Mouse (Mus musculus): ENCODE results near the gene Gpx2. TPM values are rescaled to one million over a fixed set of nuclear protein-coding genes. Genes with fewer than 3 reads are reported as not detected.

Gene Gpx2
- polyA plus RNA-seq, 1 experiment = not detected

DNA sequence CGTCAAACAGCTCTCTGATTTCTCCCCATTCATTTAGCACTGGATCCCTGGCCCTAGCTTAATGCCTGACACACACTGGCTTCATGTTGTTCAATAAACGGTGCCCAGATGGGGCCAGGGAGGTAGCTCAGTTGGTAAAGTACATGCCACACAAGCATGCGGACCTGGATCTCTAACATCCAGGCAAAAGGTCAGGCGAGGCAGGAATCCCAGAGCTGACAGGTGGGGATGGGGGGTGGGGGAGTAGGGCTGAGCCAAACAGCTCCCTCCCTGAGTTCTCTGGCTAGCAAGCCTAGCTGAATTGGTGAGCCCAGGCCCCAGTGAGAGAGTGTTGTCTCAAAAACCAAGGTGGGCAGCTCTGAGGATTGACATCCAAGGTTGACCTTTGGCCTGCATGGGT, 21.8 kb upstream of the Gpx2 start:
- H3ac ChIP-seq (ENCODE audit: control insufficient read depth, insufficient read length) = no peak overlapping the region
- no peak for TF ChIP-seq SRF (IDR thresholded peaks at IDR 0.05; ENCODE audit: control insufficient read depth, insufficient read length, low read depth)
- no peak for TF ChIP-seq TCF12 (IDR thresholded peaks at IDR 0.05; ENCODE audit: insufficient read depth, poor library complexity, severe bottlenecking)
- no peak for TF ChIP-seq POLR2A (IDR thresholded peaks at IDR 0.05; ENCODE audit: insufficient read length, low read depth)
- TF ChIP-seq MYOD1 (IDR thresholded peaks at IDR 0.05; ENCODE audit: control insufficient read depth in 1 of 3, insufficient read length in 2 of 3, low read depth in 2 of 3) = no peak
- no peak for TF ChIP-seq MAX (IDR thresholded peaks at IDR 0.05; ENCODE audit: low read depth)
- no peak for TF ChIP-seq CEBPB (IDR thresholded peaks at IDR 0.05; ENCODE audit: insufficient read depth, poor library complexity, severe bottlenecking)
- TF ChIP-seq MYOG (IDR thresholded peaks at IDR 0.05; ENCODE audit: control insufficient read depth in 1 of 3, insufficient read depth in 1 of 3, insufficient read length in 2 of 3, low read depth in 2 of 3) = no peak
- no peak for TF ChIP-seq TCF3 (IDR thresholded peaks at IDR 0.05; ENCODE audit: insufficient read length, low read depth)
- H3K4me2 ChIP-seq (ENCODE audit: low read depth) = no peak overlapping the region
- H3K27me3 ChIP-seq (ENCODE audit: control insufficient read depth, insufficient read depth, insufficient read length) = peaks cover 10% of the 10 kb centered on the region
- H3K36me3 ChIP-seq (ENCODE audit: control insufficient read depth, insufficient read depth) = no peaks in the 10 kb centered on the region
- H3K79me2 ChIP-seq (ENCODE audit: control insufficient read depth, insufficient read depth) = no peaks in the 10 kb centered on the region
- H3K4me3 ChIP-seq = no peak overlapping the region

DNA sequence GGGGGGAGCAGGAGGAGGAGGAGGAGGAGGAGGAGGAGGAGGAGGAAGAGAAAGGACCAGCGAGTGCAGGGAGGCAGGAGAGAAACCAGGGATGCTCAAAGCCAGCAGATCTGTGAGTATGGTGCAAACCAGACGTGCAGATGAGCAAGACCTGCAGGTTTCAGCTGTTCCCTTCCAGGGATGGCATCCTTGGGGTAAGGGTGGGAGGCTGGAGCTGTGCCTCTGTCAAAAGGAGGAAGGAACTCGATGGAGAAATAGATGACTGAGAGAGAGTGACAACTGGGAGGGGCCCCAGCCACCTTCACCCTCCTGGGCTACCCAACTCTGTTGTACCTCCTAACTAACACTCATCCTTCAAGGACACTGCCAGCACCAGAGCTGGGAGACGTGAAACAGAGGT, 21.4 kb upstream of the Gpx2 start:
- Histone ChIP-seq H3ac (ENCODE audit: control insufficient read depth, insufficient read length) (no peak overlapping the region), H3K4me2 (ENCODE audit: low read depth) (no peak overlapping the region), H3K4me3 (no peak overlapping the region), H3K79me2 (ENCODE audit: control insufficient read depth, insufficient read depth) (no peaks in the 10 kb centered on the region), H3K27me3 (ENCODE audit: control insufficient read depth, insufficient read depth, insufficient read length) (peaks cover 6% of the 10 kb centered on the region), H3K36me3 (ENCODE audit: control insufficient read depth, insufficient read depth) (no peaks in the 10 kb centered on the region)
- no peak for TF ChIP-seq POLR2A (IDR thresholded peaks at IDR 0.05; ENCODE audit: insufficient read length, low read depth)
- no peak for TF ChIP-seq CEBPB (IDR thresholded peaks at IDR 0.05; ENCODE audit: insufficient read depth, poor library complexity, severe bottlenecking)
- TF ChIP-seq REST (IDR thresholded peaks at IDR 0.05; ENCODE audit: insufficient read depth, insufficient read length) = no peak
- no peak for TF ChIP-seq USF1 (IDR thresholded peaks at IDR 0.05; ENCODE audit: low read depth)
- no peak for TF ChIP-seq E2F4 (IDR thresholded peaks at IDR 0.05; ENCODE audit: insufficient read depth)
- TF ChIP-seq MYOD1 (IDR thresholded peaks at IDR 0.05; ENCODE audit: control insufficient read depth in 1 of 3, insufficient read length in 2 of 3, low read depth in 2 of 3) = no peak
- TF ChIP-seq TCF12 (IDR thresholded peaks at IDR 0.05; ENCODE audit: insufficient read depth, poor library complexity, severe bottlenecking) = no peak
- TF ChIP-seq MAX (IDR thresholded peaks at IDR 0.05; ENCODE audit: low read depth) = no peak
- TF ChIP-seq TCF3 (IDR thresholded peaks at IDR 0.05; ENCODE audit: insufficient read length, low read depth) = no peak
- TF ChIP-seq SRF (IDR thresholded peaks at IDR 0.05; ENCODE audit: control insufficient read depth, insufficient read length, low read depth) = no peak
- no peak for TF ChIP-seq MYOG (IDR thresholded peaks at IDR 0.05; ENCODE audit: control insufficient read depth in 1 of 3, insufficient read depth in 1 of 3, insufficient read length in 2 of 3, low read depth in 2 of 3)

DNA sequence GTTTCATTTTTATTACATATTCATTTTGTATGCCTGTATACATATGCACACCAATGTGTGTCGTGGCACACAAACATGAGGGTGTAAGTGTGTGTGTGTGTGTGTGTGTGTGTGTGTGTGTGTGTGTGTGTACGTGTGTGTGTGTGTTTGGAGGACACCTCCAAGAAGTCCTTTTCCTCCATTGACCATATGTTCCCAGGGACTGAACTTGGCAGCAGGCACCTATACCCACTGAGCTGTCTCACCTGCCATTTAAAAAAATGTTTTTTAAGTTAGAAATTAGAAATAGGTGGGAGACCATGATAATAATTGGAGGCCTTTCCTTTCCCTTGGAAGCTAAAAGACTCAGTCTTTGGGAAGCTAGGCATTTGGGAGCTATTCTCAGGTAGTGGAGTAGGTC, 18.8 kb upstream of the Gpx2 start:
- Histone ChIP-seq H3K79me2 (ENCODE audit: control insufficient read depth, insufficient read depth) (no peaks in the 10 kb centered on the region), H3K27me3 (ENCODE audit: control insufficient read depth, insufficient read depth, insufficient read length) (peaks cover 11% of the 10 kb centered on the region), H3ac (ENCODE audit: control insufficient read depth, insufficient read length) (no peak overlapping the region), H3K4me2 (ENCODE audit: low read depth) (no peak overlapping the region), H3K36me3 (ENCODE audit: control insufficient read depth, insufficient read depth) (no peaks in the 10 kb centered on the region), H3K4me3 (no peak overlapping the region)
- TF ChIP-seq SRF (IDR thresholded peaks at IDR 0.05; ENCODE audit: control insufficient read depth, insufficient read length, low read depth) (no peak), MYOD1 (IDR thresholded peaks at IDR 0.05; ENCODE audit: control insufficient read depth in 1 of 3, insufficient read length in 2 of 3, low read depth in 2 of 3) (no peak), E2F4 (IDR thresholded peaks at IDR 0.05; ENCODE audit: insufficient read depth) (no peak), MYOG (IDR thresholded peaks at IDR 0.05; ENCODE audit: control insufficient read depth in 1 of 3, insufficient read depth in 1 of 3, insufficient read length in 2 of 3, low read depth in 2 of 3) (no peak), CEBPB (IDR thresholded peaks at IDR 0.05; ENCODE audit: insufficient read depth, poor library complexity, severe bottlenecking) (no peak), POLR2AphosphoS2 (IDR thresholded peaks at IDR 0.05; ENCODE audit: insufficient read length, low read depth) (no peak), REST (IDR thresholded peaks at IDR 0.05; ENCODE audit: insufficient read depth, insufficient read length) (no peak)

DNA sequence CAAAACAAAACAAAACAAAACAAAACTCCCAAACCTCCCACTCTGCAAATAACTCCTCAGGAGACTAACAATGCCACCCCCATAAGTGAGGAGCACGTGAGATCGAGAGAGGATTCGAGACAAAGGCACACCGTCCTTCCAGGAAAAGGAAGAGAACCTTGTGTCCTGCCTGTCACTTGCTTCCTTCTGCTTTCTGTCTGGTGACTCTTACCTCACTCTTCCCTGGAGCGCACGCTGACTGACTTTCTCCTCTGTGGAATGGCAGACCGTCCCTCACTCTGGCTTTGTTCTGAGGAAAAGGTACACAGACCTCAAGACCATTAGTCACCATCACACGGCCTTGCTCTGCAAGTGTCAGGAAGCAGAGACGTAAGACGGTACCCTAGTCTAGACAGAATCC, 18.2 kb upstream of the Gpx2 start:
- Histone ChIP-seq H3K4me3 (no peak overlapping the region), H3K79me2 (ENCODE audit: control insufficient read depth, insufficient read depth) (no peaks in the 10 kb centered on the region), H3K27me3 (ENCODE audit: control insufficient read depth, insufficient read depth, insufficient read length) (peaks cover 11% of the 10 kb centered on the region), H3K4me2 (ENCODE audit: low read depth) (no peak overlapping the region), H3K36me3 (ENCODE audit: control insufficient read depth, insufficient read depth) (no peaks in the 10 kb centered on the region), H3ac (ENCODE audit: control insufficient read depth, insufficient read length) (no peak overlapping the region)
- no peak for TF ChIP-seq MYOG (IDR thresholded peaks at IDR 0.05; ENCODE audit: control insufficient read depth in 1 of 3, insufficient read depth in 1 of 3, insufficient read length in 2 of 3, low read depth in 2 of 3)
- no peak for TF ChIP-seq POLR2A (IDR thresholded peaks at IDR 0.05; ENCODE audit: insufficient read length, low read depth)
- no peak for TF ChIP-seq E2F4 (IDR thresholded peaks at IDR 0.05; ENCODE audit: insufficient read depth)
- no peak for TF ChIP-seq REST (IDR thresholded peaks at IDR 0.05; ENCODE audit: insufficient read depth, insufficient read length)
- no peak for TF ChIP-seq MYOD1 (IDR thresholded peaks at IDR 0.05; ENCODE audit: control insufficient read depth in 1 of 3, insufficient read length in 2 of 3, low read depth in 2 of 3)
- no peak for TF ChIP-seq TCF12 (IDR thresholded peaks at IDR 0.05; ENCODE audit: insufficient read depth, poor library complexity, severe bottlenecking)
- no peak for TF ChIP-seq SRF (IDR thresholded peaks at IDR 0.05; ENCODE audit: control insufficient read depth, insufficient read length, low read depth)
- no peak for TF ChIP-seq USF1 (IDR thresholded peaks at IDR 0.05; ENCODE audit: low read depth)
- no peak for TF ChIP-seq CEBPB (IDR thresholded peaks at IDR 0.05; ENCODE audit: insufficient read depth, poor library complexity, severe bottlenecking)
- TF ChIP-seq TCF3 (IDR thresholded peaks at IDR 0.05; ENCODE audit: insufficient read length, low read depth) = no peak
- no peak for TF ChIP-seq POLR2AphosphoS2 (IDR thresholded peaks at IDR 0.05; ENCODE audit: insufficient read length, low read depth)
- no peak for TF ChIP-seq MAX (IDR thresholded peaks at IDR 0.05; ENCODE audit: low read depth)

DNA sequence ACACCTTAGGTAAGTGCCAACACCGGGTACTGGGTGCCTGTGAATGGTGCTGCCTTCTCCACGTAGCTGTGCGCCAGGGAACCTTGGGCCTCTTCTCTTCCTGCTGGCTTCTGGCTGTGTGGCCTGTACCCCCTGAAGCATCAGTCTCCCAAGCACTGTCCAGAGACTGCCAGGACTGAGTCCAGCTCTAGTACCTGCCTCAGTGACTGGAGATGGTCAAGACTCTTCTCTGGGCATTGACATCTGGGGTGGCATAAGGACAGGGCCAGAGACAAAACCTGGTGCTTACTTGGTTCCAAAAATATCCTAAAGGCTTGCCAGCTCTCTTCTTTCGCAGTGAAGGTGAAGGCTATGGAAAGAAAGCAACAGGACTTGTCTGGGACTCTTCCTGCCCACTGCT, 15.7 kb upstream of the Gpx2 start:
- no peak for TF ChIP-seq TCF3 (IDR thresholded peaks at IDR 0.05; ENCODE audit: insufficient read length, low read depth)
- no peak for TF ChIP-seq USF1 (IDR thresholded peaks at IDR 0.05; ENCODE audit: low read depth)
- no peak for TF ChIP-seq CEBPB (IDR thresholded peaks at IDR 0.05; ENCODE audit: insufficient read depth, poor library complexity, severe bottlenecking)
- no peak for TF ChIP-seq POLR2A (IDR thresholded peaks at IDR 0.05; ENCODE audit: insufficient read length, low read depth)
- no peak for TF ChIP-seq POLR2AphosphoS2 (IDR thresholded peaks at IDR 0.05; ENCODE audit: insufficient read length, low read depth)
- TF ChIP-seq MAX (IDR thresholded peaks at IDR 0.05; ENCODE audit: low read depth) = no peak
- no peak for TF ChIP-seq REST (IDR thresholded peaks at IDR 0.05; ENCODE audit: insufficient read depth, insufficient read length)
- TF ChIP-seq E2F4 (IDR thresholded peaks at IDR 0.05; ENCODE audit: insufficient read depth) = no peak
- no peak for TF ChIP-seq SRF (IDR thresholded peaks at IDR 0.05; ENCODE audit: control insufficient read depth, insufficient read length, low read depth)
- TF ChIP-seq TCF12 (IDR thresholded peaks at IDR 0.05; ENCODE audit: insufficient read depth, poor library complexity, severe bottlenecking) = no peak
- no peak for TF ChIP-seq MYOG (IDR thresholded peaks at IDR 0.05; ENCODE audit: control insufficient read depth in 1 of 3, insufficient read depth in 1 of 3, insufficient read length in 2 of 3, low read depth in 2 of 3)
- no peak for TF ChIP-seq MYOD1 (IDR thresholded peaks at IDR 0.05; ENCODE audit: control insufficient read depth in 1 of 3, insufficient read length in 2 of 3, low read depth in 2 of 3)
- H3ac ChIP-seq (ENCODE audit: control insufficient read depth, insufficient read length) = no peak overlapping the region
- no peaks in the 10 kb centered on the region for H3K79me2 ChIP-seq (ENCODE audit: control insufficient read depth, insufficient read depth)
- H3K27me3 ChIP-seq (ENCODE audit: control insufficient read depth, insufficient read depth, insufficient read length) = peaks cover 11% of the 10 kb centered on the region
- H3K4me2 ChIP-seq (ENCODE audit: low read depth) = no peak overlapping the region
- H3K36me3 ChIP-seq (ENCODE audit: control insufficient read depth, insufficient read depth) = no peaks in the 10 kb centered on the region
- no peak overlapping the region for H3K4me3 ChIP-seq
